Mouse (Mus musculus): ENCODE measurements around the gene Galk1.

Galk1 gene

GRCm38 (mm10) chr11:116012262-116012947, at the start of gene Galk1:
Galk1 (minus strand) TSS chr11:116012719.
- peak; percentile 95 for DNase-seq

DNA sequence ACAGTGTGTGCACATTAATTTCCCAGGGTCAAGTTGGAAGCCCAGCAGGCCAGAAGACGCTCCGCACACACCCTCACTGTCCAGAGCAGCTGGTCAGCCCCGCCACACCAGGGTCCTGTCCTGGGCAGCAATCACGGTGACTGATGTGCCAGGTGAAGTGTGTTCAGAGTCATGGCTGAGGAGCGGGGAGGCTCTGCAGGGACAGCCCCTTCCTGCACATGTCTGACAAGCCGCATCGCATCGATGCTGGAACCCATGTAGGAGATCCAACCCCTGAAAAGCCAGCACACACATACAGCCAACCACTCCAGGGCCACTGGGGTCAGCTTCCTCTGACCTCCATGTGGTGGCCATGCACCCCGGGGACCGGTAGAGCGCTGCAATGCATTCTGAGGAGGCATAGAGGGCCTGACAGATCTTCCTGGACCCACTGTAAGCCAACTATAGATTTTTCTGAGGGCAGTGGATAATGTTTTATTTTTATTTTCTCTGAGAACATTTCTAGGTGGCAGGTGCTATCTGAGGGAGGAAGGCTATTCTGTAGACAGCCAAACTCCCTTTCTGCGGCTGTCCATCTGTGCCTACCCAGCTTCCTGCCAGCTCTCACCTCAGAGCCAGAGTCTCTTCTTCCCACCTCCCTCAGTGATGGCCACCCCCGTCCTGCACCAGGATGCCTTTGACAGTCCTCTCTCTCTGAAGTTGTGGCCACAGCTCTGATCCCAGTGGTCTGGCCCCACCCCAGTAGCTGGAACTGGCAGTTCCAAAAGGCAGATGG, 49.3 kb upstream of the Galk1 start:
- DNase-seq: no peak

GRCm38 (mm10) chr11:116060596-116060995, 48.1 kb upstream of the Galk1 start:
- peak; percentile 79 for DNase-seq

DNA sequence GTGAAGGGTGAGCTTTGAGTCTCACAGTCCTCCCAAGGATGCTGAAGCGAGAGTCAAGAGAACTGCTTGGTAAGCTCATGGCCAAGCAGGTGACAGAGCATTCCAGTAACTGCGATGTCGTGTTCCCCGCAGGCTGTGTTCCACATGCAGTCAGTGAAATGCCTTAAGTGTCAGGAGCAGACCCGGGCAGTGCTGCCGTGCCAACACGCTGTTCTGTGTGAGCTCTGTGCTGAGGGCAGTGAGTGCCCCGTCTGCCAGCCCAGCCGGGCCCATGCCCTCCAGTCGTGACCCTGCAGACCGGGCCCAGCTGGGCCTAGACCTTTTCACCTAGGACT, 47.1 kb upstream of the Galk1 start:
- DNase-seq: no peak

- DNase-seq: no peak
These were observed 46.6 kb upstream of the Galk1 start for GRCm38 (mm10) chr11:116058868-116059690.

DNA sequence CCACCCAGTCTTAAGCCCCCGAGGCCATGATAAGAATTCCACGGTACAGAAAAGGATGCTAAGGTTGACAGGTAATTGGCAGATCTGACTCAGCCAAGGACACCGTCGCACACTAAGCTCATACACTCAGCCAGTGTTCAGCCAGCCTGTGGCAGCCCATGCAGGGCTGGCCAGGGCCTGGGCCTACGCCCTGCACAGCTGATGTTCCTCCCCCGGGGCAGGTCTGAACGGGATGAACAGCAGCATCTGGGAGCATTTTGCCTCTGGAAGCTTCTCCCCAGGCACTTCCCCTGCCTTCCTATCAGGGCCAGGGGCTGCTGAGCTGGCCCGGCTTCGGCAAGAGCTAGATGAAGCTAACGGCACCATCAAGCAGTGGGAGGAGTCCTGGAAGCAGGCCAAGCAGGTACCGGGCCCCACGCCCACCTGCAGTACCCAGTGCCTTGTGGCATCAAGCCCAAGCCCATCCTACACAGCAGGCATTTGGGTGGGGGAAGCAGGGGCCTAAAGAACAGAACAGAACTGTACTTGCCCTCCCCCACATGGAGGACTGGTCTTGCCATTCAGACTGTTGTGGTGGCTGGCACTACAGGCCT, 45.6 kb upstream of the Galk1 start:
- no peak for DNase-seq

DNA sequence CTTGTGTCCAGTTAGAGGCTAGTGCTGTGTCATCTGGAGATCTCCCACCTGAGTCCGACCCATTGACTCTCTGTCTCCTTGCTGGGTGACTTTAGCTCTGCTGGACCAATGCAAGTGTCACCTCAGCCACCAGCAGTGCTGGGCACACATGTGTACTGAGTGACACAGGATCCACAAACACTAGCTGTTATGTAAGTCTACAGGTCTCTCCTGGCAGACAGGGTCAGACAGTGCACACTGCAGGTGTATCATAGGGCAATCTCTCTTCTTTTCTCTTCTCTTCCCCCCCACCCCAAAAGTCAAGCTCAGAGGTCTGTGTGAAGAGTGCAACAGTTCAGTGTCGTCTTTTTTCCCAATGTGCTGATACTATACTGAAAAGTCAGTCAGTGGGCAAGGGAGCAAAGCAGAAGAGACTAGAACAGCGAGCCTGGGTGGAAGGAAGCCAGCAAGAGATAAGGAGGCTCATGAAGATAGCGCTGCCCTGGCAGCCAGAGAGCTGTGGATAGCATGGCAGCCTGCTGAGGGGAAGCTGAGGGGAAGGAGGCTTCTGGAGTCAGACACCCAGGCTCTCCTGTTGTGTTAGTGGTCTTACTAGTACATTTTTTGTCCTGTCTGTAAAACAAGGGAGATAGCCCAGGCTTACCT, 44.8 kb upstream of the Galk1 start:
- no peak for DNase-seq

GRCm38 (mm10) chr11:116055873-116056272, 43.4 kb upstream of the Galk1 start:
- DNase-seq: no peak

- DNase-seq: peak; percentile 80
These were observed 41.2 kb upstream of the Galk1 start for GRCm38 (mm10) chr11:116053510-116054229.

GRCm38 (mm10) chr11:116050196-116050595, 37.7 kb upstream of the Galk1 start:
- DNase-seq: peak; percentile 62

- DNase-seq: peak; percentile 59
These were observed 37.1 kb upstream of the Galk1 start for GRCm38 (mm10) chr11:116049610-116050009.

DNA sequence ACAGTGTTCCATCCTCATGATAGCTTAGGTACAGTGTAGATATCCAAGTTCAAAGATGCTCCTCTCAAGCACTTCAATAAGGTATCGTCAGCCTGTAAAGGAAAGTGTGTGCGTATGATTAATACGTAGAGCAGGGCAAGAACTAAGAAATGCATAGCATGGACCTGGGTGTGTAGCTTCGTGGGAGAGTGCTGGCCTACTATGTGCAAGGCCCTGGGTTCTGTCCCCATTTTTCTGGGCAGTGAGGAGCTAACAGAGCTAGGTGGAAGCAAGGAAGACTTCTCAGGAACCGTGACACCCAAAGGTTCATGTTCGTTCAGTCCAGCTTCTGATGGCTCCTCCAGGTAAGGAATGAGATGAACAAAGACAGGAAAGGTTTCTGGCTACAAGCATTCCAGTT, 32.7 kb upstream of the Galk1 start:
- DNase-seq: no peak

DNA sequence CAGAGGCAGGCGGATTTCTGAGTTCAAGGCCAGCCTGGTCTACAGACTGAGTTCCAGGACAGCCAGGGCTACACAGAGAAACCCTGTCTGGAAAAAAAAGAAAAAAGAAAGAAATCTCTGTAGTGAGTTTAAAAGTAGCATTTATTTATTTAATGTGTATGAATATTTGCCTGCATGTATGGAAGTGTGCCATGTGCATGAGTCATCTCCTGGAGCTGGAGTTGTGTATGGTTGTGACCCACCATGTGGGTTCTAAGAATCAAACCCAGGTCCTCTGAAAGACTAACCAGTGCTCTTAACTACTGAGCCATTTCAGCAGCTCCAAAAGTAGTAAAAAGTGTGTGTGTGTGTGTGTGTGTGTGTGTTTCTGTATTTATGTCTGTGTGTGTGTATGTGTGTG, 30.8 kb upstream of the Galk1 start:
- DNase-seq: no peak

DNA sequence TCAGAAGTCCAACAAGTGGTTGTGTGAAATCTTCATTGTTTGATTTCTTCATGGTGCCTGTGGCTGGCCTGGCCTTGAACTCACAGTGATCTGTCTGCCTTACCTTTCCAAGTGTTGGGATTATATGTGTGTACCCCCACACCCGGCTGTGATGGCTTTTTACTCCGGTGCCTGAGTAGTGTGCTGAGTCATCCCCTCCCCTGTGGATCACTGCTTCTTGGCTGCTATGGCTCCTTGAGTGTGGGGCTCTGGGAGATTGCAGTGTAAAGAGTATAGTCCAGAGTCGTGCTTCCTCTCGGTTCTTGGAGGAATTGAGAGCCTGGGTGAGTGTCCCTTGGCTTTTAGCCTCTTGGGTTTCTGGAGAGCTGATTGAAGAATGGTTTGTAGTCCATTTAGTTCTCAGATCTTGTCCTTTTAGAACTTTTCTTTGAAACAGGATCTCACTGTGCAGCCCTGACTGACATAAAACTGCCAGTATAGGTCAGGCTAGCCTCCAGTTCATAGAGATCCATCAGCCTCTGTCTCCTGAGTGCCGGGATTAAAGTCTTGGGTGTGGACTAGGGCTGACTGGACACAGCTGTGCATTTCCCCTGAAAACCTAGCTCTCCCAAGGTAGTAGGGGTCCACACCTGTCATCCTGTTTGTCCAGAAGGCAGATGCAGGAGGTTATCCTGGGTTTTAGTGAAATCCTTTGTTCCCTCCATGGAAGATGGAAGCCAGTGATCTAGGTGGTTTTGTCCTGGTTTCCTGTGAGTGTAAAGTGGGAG, 30.0 kb upstream of the Galk1 start:
- no peak for DNase-seq

DNA sequence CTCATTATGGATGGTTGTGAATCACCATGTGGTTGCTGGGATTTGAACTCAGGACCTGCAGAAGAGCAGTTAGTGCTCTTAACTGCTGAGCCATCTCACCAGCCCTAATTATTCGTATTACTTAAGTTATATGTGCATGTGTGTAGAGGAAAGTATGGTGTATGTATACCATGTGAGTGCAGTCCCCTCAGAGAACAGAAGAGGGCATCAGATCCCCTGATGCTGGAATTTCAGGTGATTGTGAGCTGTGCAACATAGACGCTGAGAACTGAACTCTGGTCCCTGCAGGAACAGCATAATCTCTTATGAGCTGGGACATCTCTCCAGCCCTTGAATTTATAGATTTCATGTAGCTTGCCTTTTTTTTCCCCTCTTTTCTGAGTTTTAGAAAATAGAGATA, 29.3 kb upstream of the Galk1 start:
- no peak for DNase-seq

DNA sequence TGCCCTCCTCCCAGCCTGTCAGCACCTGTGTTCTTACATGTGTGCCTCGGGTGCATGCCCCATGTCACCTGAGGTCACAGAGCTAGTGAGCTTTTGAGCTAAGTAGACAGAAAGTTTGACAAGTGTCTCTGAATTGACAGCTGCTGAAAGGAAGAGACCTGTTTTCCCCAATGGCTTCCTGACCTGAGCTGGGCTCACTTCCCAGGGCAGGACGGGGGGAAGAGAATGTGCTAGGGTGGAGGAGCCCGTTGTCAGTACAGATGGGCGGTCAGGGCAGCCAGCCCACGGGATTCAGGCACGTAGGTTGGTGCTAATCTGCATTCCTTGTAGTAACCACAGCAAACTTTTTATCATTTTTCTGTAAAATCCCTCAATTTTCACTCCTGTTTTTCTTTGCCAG, 28.1 kb upstream of the Galk1 start:
- DNase-seq: no peak

DNA sequence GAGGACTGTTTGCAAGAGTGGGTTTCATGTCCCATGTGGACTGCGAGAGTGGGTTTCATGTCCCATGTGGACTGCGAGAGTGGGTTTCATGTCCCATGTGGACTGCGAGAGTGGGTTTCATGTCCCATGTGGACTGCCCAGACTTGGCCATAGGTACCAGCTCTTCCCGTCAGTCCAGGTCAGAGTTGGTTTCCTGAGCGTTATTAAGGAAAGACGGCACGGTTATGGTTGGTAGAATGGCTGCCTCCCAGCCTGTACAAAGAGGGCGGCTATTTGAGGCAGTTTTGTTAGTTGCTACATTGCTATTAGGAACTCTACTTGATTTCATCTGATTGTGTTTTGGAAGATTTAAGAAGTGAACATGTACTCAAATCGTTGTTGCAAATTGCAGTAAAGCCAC, 25.3 kb upstream of the Galk1 start:
- no peak for DNase-seq

- no peak for DNase-seq
These were observed 24.2 kb upstream of the Galk1 start for GRCm38 (mm10) chr11:116036671-116037070.

GRCm38 (mm10) chr11:116034584-116034983, 22.1 kb upstream of the Galk1 start:
- no peak for DNase-seq

DNA sequence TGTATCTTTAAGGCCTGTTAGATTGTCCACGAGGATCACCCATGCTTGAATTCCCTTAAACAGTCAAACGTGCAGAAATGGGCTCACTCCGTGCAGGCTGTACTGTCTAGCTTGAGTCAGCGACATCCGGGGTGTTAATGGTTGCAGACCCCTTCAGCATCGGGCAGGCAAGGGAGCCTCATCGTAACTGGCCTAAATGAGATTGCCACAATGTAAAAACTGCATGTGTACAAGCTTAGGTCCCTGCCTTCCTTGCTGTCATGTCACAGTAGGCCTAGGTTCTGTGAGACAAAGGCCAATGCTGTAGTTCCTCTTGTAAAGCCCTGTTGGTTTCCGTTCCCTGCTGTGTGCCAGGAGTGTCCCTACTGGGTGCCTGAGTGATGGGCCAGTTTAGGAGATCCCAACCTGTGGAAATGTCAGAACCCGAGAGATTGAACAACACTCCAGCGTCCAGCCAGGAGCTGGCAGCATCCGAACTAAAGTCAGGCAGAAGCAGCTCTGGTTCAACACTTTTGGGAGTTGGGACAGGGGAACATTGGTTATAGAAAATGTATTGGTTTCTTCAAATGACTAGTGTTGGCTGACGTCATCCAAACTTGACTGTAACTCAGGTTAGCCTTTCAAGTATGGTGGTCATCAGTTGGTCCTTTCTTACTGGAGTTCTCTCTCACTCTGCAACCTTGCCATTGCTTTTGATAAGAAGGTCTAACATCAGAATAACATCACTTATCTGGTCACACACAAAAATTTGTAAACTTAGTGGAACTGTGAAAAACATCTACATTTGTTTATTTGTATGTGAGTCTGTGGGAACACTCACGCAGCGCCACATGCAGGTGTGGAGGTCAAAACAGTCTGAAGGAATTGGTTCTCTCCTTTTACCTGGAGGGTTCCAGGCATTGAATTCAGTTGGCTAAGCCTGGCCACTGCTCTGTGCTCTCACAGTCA, 18.7 kb upstream of the Galk1 start:
- DNase-seq: peak; percentile 51
